ENCODE assay signal across 8 mouse cellular contexts in the genomic region with DNA sequence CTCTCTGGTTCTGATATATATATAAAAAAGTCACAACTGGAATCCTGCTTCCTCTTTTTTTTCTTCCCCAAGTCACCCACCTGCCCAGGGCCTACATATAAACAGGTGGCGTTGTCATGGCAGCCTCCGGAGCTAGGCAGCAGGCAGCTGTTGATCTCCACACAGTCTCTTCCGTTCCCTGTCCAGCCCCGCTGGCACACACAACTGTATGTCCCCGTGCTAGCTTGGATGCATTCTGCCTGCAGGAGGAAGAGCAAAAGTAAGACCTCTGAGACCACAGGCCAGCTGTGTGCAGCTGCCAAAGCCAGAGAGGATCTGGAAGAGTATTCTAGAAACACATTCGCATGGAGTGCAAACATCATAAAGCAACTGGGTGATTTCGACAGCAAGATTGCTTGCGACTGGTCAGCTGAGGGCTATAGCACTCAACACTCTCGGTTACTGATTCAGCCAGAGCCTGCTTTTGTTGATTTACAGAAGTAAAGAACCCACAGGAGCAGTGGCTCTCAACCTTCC.
DNase-seq lines count a peak whose midpoint lies in the region; ATAC-seq and TF ChIP-seq lines count a peak whose summit lies in the region.

No protein-coding gene starts in this region.

- H3K4me2 ChIP-seq in heart, embryonic 11.5 days: no peak overlapping the region
- H3K4me2 ChIP-seq in intestine, postnatal 0 days (replicated peaks; ENCODE audit: low read depth): no peak overlapping the region
- no peak overlapping the region for H3K4me2 ChIP-seq in liver, embryonic 12.5 days
- no peak overlapping the region for H3K4me2 ChIP-seq in forebrain, embryonic 13.5 days

- H3K4me3 ChIP-seq in heart, embryonic 11.5 days (ENCODE audit: low read depth, low read length): no peak overlapping the region
- no peak overlapping the region for H3K4me3 ChIP-seq in intestine, postnatal 0 days (ENCODE audit: low read depth, low read length)
- no peak overlapping the region for H3K4me3 ChIP-seq in liver, embryonic 12.5 days
- H3K4me3 ChIP-seq in forebrain, embryonic 13.5 days: no peak overlapping the region

- ATAC-seq in heart, embryonic 11.5 days (replicated peaks; ENCODE audit: insufficient number of reproducible peaks, low FRiP score, low TSS enrichment): no peak
- peak; percentile 13; the same call in 1 of the 2 replicates for ATAC-seq in intestine, postnatal 0 days
- ATAC-seq in megakaryocyte progenitor cell, adult 5-6 weeks (replicated peaks; ENCODE audit: poor library complexity): peak; percentile 34; the same call in 1 of the 2 replicates
- no peak for ATAC-seq in liver, embryonic 12.5 days
- ATAC-seq in forebrain, embryonic 13.5 days: no peak

- no peaks in the 10 kb centered on the region for H3K4me1 ChIP-seq in heart, embryonic 11.5 days (ENCODE audit: control insufficient read depth, insufficient read depth, low read length)
- H3K4me1 ChIP-seq in intestine, postnatal 0 days (replicated peaks; ENCODE audit: control insufficient read depth, insufficient read depth, low read length): no peaks in the 10 kb centered on the region
- no peaks in the 10 kb centered on the region for H3K4me1 ChIP-seq in liver, embryonic 12.5 days
- peaks cover 11% of the 10 kb centered on the region; the same call in 1 of the 2 replicates for H3K4me1 ChIP-seq in forebrain, embryonic 13.5 days

- no peaks in the 10 kb centered on the region; the same call in 1 of the 2 replicates for H3K27me3 ChIP-seq in heart, embryonic 11.5 days (ENCODE audit: control insufficient read depth, insufficient read depth, low read length)
- no peaks in the 10 kb centered on the region for H3K27me3 ChIP-seq in intestine, postnatal 0 days (replicated peaks; ENCODE audit: control insufficient read depth, insufficient read depth, low read length)
- H3K27me3 ChIP-seq in liver, embryonic 12.5 days (replicated peaks): no peaks in the 10 kb centered on the region
- no peaks in the 10 kb centered on the region for H3K27me3 ChIP-seq in forebrain, embryonic 13.5 days

- H3K36me3 ChIP-seq in heart, embryonic 11.5 days (ENCODE audit: control insufficient read depth, insufficient read depth, low read length): no peaks in the 10 kb centered on the region
- H3K36me3 ChIP-seq in intestine, postnatal 0 days (ENCODE audit: control insufficient read depth, insufficient read depth): no peaks in the 10 kb centered on the region
- no peaks in the 10 kb centered on the region for H3K36me3 ChIP-seq in liver, embryonic 12.5 days
- H3K36me3 ChIP-seq in forebrain, embryonic 13.5 days (ENCODE audit: poor library complexity, severe bottlenecking): no peaks in the 10 kb centered on the region

- TF ChIP-seq CTCF in intestine, postnatal 0 days (IDR thresholded peaks at IDR 0.05; ENCODE audit: low read depth): no peak

- H3K27ac ChIP-seq in heart, embryonic 11.5 days (ENCODE audit: low read depth, low read length): no peak overlapping the region
- no peak overlapping the region for H3K27ac ChIP-seq in intestine, postnatal 0 days (ENCODE audit: low read depth, low read length)
- no peak overlapping the region for H3K27ac ChIP-seq in liver, embryonic 12.5 days
- H3K27ac ChIP-seq in forebrain, embryonic 13.5 days: no peak overlapping the region

- 77% methylated on average over 9 of the region's 9 CpGs for WGBS in heart, embryonic 11.5 days (ENCODE audit: insufficient replicate concordance)
- 34% methylated on average over 9 of the region's 9 CpGs for WGBS in intestine, postnatal 0 days
- WGBS in liver, embryonic 12.5 days (ENCODE audit: insufficient replicate concordance): 63% methylated on average over 9 of the region's 9 CpGs
- WGBS in forebrain, embryonic 13.5 days: 86% methylated on average over 9 of the region's 9 CpGs

- no peaks in the 10 kb centered on the region for H3K9me3 ChIP-seq in heart, embryonic 11.5 days (replicated peaks; ENCODE audit: control insufficient read depth, low read length)
- H3K9me3 ChIP-seq in intestine, postnatal 0 days (ENCODE audit: control insufficient read depth): no peaks in the 10 kb centered on the region
- no peaks in the 10 kb centered on the region for H3K9me3 ChIP-seq in liver, embryonic 12.5 days (replicated peaks)
- H3K9me3 ChIP-seq in forebrain, embryonic 13.5 days (replicated peaks): no peaks in the 10 kb centered on the region

- peak; percentile 22 to 53 for DNase-seq in heart, adult 18-20 months
- peak; percentile 3 for DNase-seq in adipocyte (ENCODE audit: low spot score)
- DNase-seq in frontal cortex, postnatal 36 days (ENCODE audit: low spot score in 2 of 2): no peak

- no peak overlapping the region for H3K9ac ChIP-seq in heart, embryonic 11.5 days (ENCODE audit: low read depth, low read length)
- no peak overlapping the region for H3K9ac ChIP-seq in intestine, postnatal 0 days (ENCODE audit: low read depth, low read length)
- H3K9ac ChIP-seq in liver, embryonic 12.5 days: no peak overlapping the region
- H3K9ac ChIP-seq in forebrain, embryonic 13.5 days: no peak overlapping the region

Comparison
In these comparisons a context has a peak if more than half of its experiments do, and no peak if none do; other contexts are left out.
1. DNase-seq: peak in heart, adult 18-20 months (2 of 2) and adipocyte (single experiment); none in frontal cortex, postnatal 36 days (0 of 2).
2. ATAC-seq: peak in intestine, postnatal 0 days (single experiment) and megakaryocyte progenitor cell, adult 5-6 weeks (single experiment); none in heart, embryonic 11.5 days (single experiment), liver, embryonic 12.5 days (single experiment) and forebrain, embryonic 13.5 days (single experiment).